Mouse (Mus musculus) duodenum, adult 2 months (tissue): ENCODE results near the gene Rasa4. TPM values are rescaled to one million over a fixed set of nuclear protein-coding genes. Genes with fewer than 3 reads are reported as not detected.

ENCODE experiments used
- polyA plus RNA-seq: library from polyadenylated mRNA; depleted of rRNA; stranded (reverse); fragments of >200 nt; gene quantifications from 2 replicates; pipeline ENCODE4 v1.2.3, GENCODE M21; 2012; ENCODE audit warnings: low replicate concordance; rRNA removed

Gene Rasa4
- polyA plus RNA-seq = 26.6 and 29.5 TPM in 2 replicates

GRCm38 (mm10) chr5:136083669-136084107 is at the start of gene Rasa4:
Rasa4 (plus strand) TSS chr5:136083916.

GRCm38 (mm10) chr5:136038258-136039214 is 45.2 kb upstream of the Rasa4 start, which contains the start of gene Upk3b:
Upk3b (plus strand) TSS chr5:136038496.

GRCm38 (mm10) chr5:136054301-136055077 is 29.2 kb upstream of the Rasa4 start, which contains the start of gene Upk3bl:
Upk3bl (plus strand) TSS chr5:136054492.

GRCm38 (mm10) chr5:136115891-136116783 is 32.4 kb downstream of the Rasa4 start, which contains the start of gene Polr2j:
Polr2j (plus strand) TSS chr5:136116631.

GRCm38 (mm10) chr5:136135571-136136291 is 52.0 kb downstream of the Rasa4 start, which contains the start of the genes Lrwd1 and Alkbh4:
Lrwd1 (minus strand) TSS chr5:136136074.
Alkbh4 (plus strand) TSS chr5:136136146.

Other genes starting within 250 kb of the Rasa4 start
- 120 and 146 TPM in 2 replicates for gene Hspb1, start 196.0 kb upstream of the Rasa4 start, polyA plus RNA-seq
- gene Ywhag, start 149.3 kb upstream of the Rasa4 start, polyA plus RNA-seq = 26.7 and 34.1 TPM in 2 replicates
- 3.5 and 6.9 TPM in 2 replicates for gene Ssc4d, start 109.4 kb upstream of the Rasa4 start, polyA plus RNA-seq
- gene Zp3, start 103.8 kb upstream of the Rasa4 start, polyA plus RNA-seq = not detected in 2 replicates
- 11.6 and 17.4 TPM in 2 replicates for gene Dtx2, start 89.1 kb upstream of the Rasa4 start, polyA plus RNA-seq
- 3.5 and 5.5 TPM in 2 replicates for gene Upk3b, start 45.4 kb upstream of the Rasa4 start, polyA plus RNA-seq
- gene Upk3bl, start 29.4 kb upstream of the Rasa4 start, polyA plus RNA-seq = 2.7 and 3.6 TPM in 2 replicates
- 36.7 and 37.2 TPM in 2 replicates for gene Polr2j, start 32.7 kb downstream of the Rasa4 start, polyA plus RNA-seq
- 16.1 and 20.1 TPM in 2 replicates for gene Lrwd1, start 52.2 kb downstream of the Rasa4 start, polyA plus RNA-seq
- gene Alkbh4, start 52.2 kb downstream of the Rasa4 start, polyA plus RNA-seq = 24.4 and 28.3 TPM in 2 replicates
- 16.5 and 40.4 TPM in 2 replicates for gene Orai2, start 86.8 kb downstream of the Rasa4 start, polyA plus RNA-seq
- 3.4 and 5.4 TPM in 2 replicates for gene Prkrip1, start 115.0 kb downstream of the Rasa4 start, polyA plus RNA-seq
- 3.0 and 4.7 TPM in 2 replicates for gene Sh2b2, start 162.6 kb downstream of the Rasa4 start, polyA plus RNA-seq